Mouse (Mus musculus): ENCODE measurements around the gene Prkd1.

Gene Prkd1

GRCm38 (mm10) chr12:50430129-50430703, 218.7 kb downstream of the Prkd1 start:
- in situ Hi-C loops (cut with MboI, MseI) = no loop called here

GRCm38 (mm10) chr12:50352404-50352803, 296.5 kb downstream of the Prkd1 start:
- in situ Hi-C loops (cut with MboI, MseI) = no loop called here

- in situ Hi-C loops (cut with MboI, MseI) = no loop called here
These were observed 315.7 kb downstream of the Prkd1 start for GRCm38 (mm10) chr12:50333182-50333581.

GRCm38 (mm10) chr12:50314634-50315033, 334.3 kb downstream of the Prkd1 start:
- in situ Hi-C loops (cut with MboI, MseI) = no loop called here

- in situ Hi-C loops (cut with MboI, MseI) = no loop called here
These were observed 339.6 kb downstream of the Prkd1 start for GRCm38 (mm10) chr12:50309276-50309675.

GRCm38 (mm10) chr12:50301334-50301733, 347.6 kb downstream of the Prkd1 start:
- in situ Hi-C loops (cut with MboI, MseI) = no loop called here

- in situ Hi-C loops (cut with MboI, MseI) = loop anchor here in 1 of 2 experiments (10.0 kb wide), 1 partner anchor 1961 kb away; no protein-coding TSS in a partner anchor
These were observed 352.8 kb downstream of the Prkd1 start for GRCm38 (mm10) chr12:50296067-50296466.

- in situ Hi-C loops (cut with MboI, MseI) = loop anchor here in 1 of 2 experiments (10.0 kb wide), 1 partner anchor 1961 kb away; no protein-coding TSS in a partner anchor
These were observed 353.3 kb downstream of the Prkd1 start for GRCm38 (mm10) chr12:50295549-50295948.

- in situ Hi-C loops (cut with MboI, MseI) = loop anchor here in 1 of 2 experiments (10.0 kb wide), 1 partner anchor 1958 kb away; no protein-coding TSS in a partner anchor
These were observed 356.1 kb downstream of the Prkd1 start for GRCm38 (mm10) chr12:50292834-50293233.

All from T-helper 17 cell (primary cell).